ENCODE assay signal across 15 mouse cellular contexts in the genomic region with DNA sequence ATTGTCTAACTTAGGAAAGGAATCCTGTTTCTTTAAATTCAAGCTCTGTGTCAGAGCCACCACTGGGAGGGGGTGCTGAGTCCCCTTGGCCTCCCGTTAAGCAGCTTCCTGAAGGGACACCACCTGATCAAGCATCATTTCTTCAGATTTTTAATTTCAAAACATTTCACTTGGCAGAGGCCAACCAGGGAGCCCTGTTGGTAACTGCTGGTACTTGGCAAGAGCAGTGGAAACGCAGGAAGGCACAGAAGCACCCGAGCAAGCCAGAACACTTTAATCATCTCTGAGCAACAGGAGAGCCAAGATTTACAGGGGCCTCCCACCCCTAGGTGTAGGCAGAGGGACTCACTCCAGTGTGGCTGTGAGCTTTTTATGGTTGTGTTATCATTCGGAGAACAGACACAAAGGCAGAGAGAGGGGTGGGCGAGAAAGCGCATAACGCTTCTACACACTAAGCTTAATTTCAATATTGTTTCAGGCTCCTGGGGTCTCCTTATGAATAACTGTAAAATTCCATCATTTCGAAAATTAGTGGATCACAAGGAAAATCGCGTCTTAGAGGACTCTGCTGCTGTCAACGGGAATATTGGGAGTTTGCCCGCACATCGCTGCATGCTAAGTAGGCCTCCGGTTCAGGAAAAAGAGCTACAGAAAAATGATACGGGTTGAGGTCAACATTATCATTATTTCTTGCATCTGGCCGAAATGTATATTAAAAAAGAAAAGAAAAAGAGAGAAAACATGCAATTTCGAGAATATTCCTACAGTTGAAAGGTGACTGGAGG.
DNase-seq lines count a peak whose midpoint lies in the region; ATAC-seq lines count a peak whose summit lies in the region.
"Had no signal": no experiment of that assay in that cellular context is flagged by ENCODE, and none has a peak within 500 bp of the region (broad histone marks: within the 10 kb centered on the region; RNA-seq: fewer than 3 reads in every experiment).

No protein-coding gene starts in this region.

- intact Hi-C loops in left cerebral cortex, postnatal 36 days (cut with DNase I), result no loop called here

- no peaks in the 10 kb centered on the region for H3K4me1 ChIP-seq in hindbrain, embryonic 16.5 days (ENCODE audit: control insufficient read depth, insufficient read depth, low read depth, low read length)
- no peaks in the 10 kb centered on the region for H3K4me1 ChIP-seq in hindbrain, embryonic 14.5 days (replicated peaks; ENCODE audit: control insufficient read depth, insufficient read depth, low read length)
- H3K4me1 ChIP-seq: hindbrain, embryonic 13.5 days; limb, embryonic 12.5 days; neural tube, embryonic 13.5 days; stomach, embryonic 15.5 days had no signal

- ATAC-seq in hindbrain, embryonic 16.5 days, result peak; percentile 60; the same call in 1 of the 2 replicates
- ATAC-seq in hindbrain, embryonic 14.5 days (ENCODE audit: low FRiP score), result no peak
- ATAC-seq: activated CD4-positive, CD25-positive, alpha-beta regulatory T cell, adult 4 months had no signal

- 76% methylated on average over 17 of the region's 17 CpGs for WGBS in hindbrain, embryonic 16.5 days
- 87% methylated on average over 17 of the region's 17 CpGs for WGBS in hindbrain, embryonic 14.5 days

- no peaks in the 10 kb centered on the region for H3K9me3 ChIP-seq in hindbrain, embryonic 16.5 days (ENCODE audit: control insufficient read depth, low read length)
- 0 out of 2 replicates have a peak, but pooled peaks cover 6% of the 10 kb centered on the region for H3K9me3 ChIP-seq in hindbrain, embryonic 14.5 days (ENCODE audit: control insufficient read depth, low read length)
- H3K9me3 ChIP-seq: hindbrain, embryonic 13.5 days; neural tube, embryonic 13.5 days; stomach, embryonic 15.5 days had no signal

- H3K9ac ChIP-seq in hindbrain, embryonic 16.5 days (ENCODE audit: low read depth, low read length), result no peak overlapping the region
- no peak overlapping the region for H3K9ac ChIP-seq in hindbrain, embryonic 14.5 days
- H3K9ac ChIP-seq: hindbrain, embryonic 13.5 days; limb, embryonic 12.5 days; neural tube, embryonic 13.5 days; stomach, embryonic 15.5 days had no signal

- no peak for DNase-seq in hindbrain, embryonic 14.5 days (ENCODE audit: low spot score)
- peak; percentile 78 for DNase-seq in cerebellum, adult 11 months
- peak; percentile 33 to 50 for DNase-seq in frontal cortex, postnatal 36 days (ENCODE audit: low spot score in 2 of 2)
- peak; percentile 40 to 53 for DNase-seq in left cerebral cortex, postnatal 36 days (ENCODE audit: low spot score in 2 of 2)
- DNase-seq in c-Kit-positive CD71-positive TER-119-positive erythroid progenitor cells, embryonic 14.5 days (ENCODE audit: low spot score), result no peak
- no peak for DNase-seq in gastrocnemius, adult 8-10 months (ENCODE audit: low spot score in 2 of 2)
- DNase-seq in spleen, postnatal 4 days (ENCODE audit: low spot score in 2 of 2), result no peak
- DNase-seq: embryo, embryonic 11 days; heart, adult 2 months had no signal

- no peaks in the 10 kb centered on the region for H3K27me3 ChIP-seq in hindbrain, embryonic 16.5 days (replicated peaks; ENCODE audit: control insufficient read depth, insufficient read depth, low read length)
- no peaks in the 10 kb centered on the region for H3K27me3 ChIP-seq in hindbrain, embryonic 14.5 days (ENCODE audit: control insufficient read depth, insufficient read depth, low read length)
- H3K27me3 ChIP-seq: hindbrain, embryonic 13.5 days; neural tube, embryonic 13.5 days; stomach, embryonic 15.5 days had no signal

- no peak overlapping the region for H3K4me2 ChIP-seq in hindbrain, embryonic 16.5 days (ENCODE audit: low read length)
- H3K4me2 ChIP-seq in hindbrain, embryonic 14.5 days (replicated peaks), result no peak overlapping the region
- H3K4me2 ChIP-seq: hindbrain, embryonic 13.5 days; limb, embryonic 12.5 days; neural tube, embryonic 13.5 days; stomach, embryonic 15.5 days had no signal

- H3K36me3 ChIP-seq in hindbrain, embryonic 16.5 days (ENCODE audit: control insufficient read depth, insufficient read depth, low read length), result no peaks in the 10 kb centered on the region
- H3K36me3 ChIP-seq in hindbrain, embryonic 14.5 days (replicated peaks; ENCODE audit: control insufficient read depth, insufficient read depth), result no peaks in the 10 kb centered on the region
- H3K36me3 ChIP-seq: hindbrain, embryonic 13.5 days; limb, embryonic 12.5 days; neural tube, embryonic 13.5 days; stomach, embryonic 15.5 days had no signal

- no peak overlapping the region for H3K27ac ChIP-seq in hindbrain, embryonic 16.5 days (ENCODE audit: low read depth, low read length)
- H3K27ac ChIP-seq in hindbrain, embryonic 14.5 days, result no peak overlapping the region
- H3K27ac ChIP-seq: heart, adult 2 months; hindbrain, embryonic 13.5 days; limb, embryonic 12.5 days; neural tube, embryonic 13.5 days; stomach, embryonic 15.5 days had no signal

- no peak overlapping the region for H3K4me3 ChIP-seq in hindbrain, embryonic 16.5 days (ENCODE audit: low read length)
- no peak overlapping the region for H3K4me3 ChIP-seq in hindbrain, embryonic 14.5 days (replicated peaks; ENCODE audit: low read length)
- H3K4me3 ChIP-seq: heart, adult 2 months; hindbrain, embryonic 13.5 days; limb, embryonic 12.5 days; neural tube, embryonic 13.5 days; stomach, embryonic 15.5 days had no signal

Comparison
In these comparisons a context has a peak if more than half of its experiments do, and no peak if none do; other contexts are left out.
1. DNase-seq: peak in cerebellum, adult 11 months (single experiment), frontal cortex, postnatal 36 days (2 of 2) and left cerebral cortex, postnatal 36 days (2 of 2); none in hindbrain, embryonic 14.5 days (single experiment), c-Kit-positive CD71-positive TER-119-positive erythroid progenitor cells, embryonic 14.5 days (single experiment), gastrocnemius, adult 8-10 months (0 of 2) and spleen, postnatal 4 days (0 of 2).